Mouse (Mus musculus) spleen, adult 2 months (tissue): ENCODE results near the gene Atf7ip. TPM values are rescaled to one million over a fixed set of nuclear protein-coding genes. Genes with fewer than 3 reads are reported as not detected.

ENCODE experiments used
- DNase-seq, 2 experiments: peaks; one replicate each; pipeline versions ENCODE4 v3.0.0 to v3.0.0-alpha.2; 2012 to 2021; ENCODE audit warnings: low spot score in 2 of 2, low read depth in 1 of 2
- H3K27ac ChIP-seq: fragments of 200-500 bp; 2 replicates; pipeline ENCODE4 v1.5.1; 2012; ENCODE audit warnings: low read length, inconsistent platforms; ENCODE audit not compliant: insufficient read depth
- H3K27me3 ChIP-seq: fragments of 200-500 bp; 2 replicates; pipeline ENCODE4 v1.6.1; 2012; ENCODE audit warnings: mild to moderate bottlenecking, moderate library complexity, low read length, inconsistent platforms; ENCODE audit not compliant: control insufficient read depth, insufficient read depth
- H3K36me3 ChIP-seq: fragments of 200-500 bp; 2 replicates; pipeline ENCODE4 v1.6.1; 2012; ENCODE audit warnings: mild to moderate bottlenecking, low read length, inconsistent platforms; ENCODE audit not compliant: control insufficient read depth, insufficient read depth
- H3K4me1 ChIP-seq: fragments of 200-500 bp; 2 replicates; pipeline ENCODE4 v1.6.1; 2011; ENCODE audit warnings: inconsistent platforms; ENCODE audit not compliant: control insufficient read depth, insufficient read depth, insufficient read length
- H3K4me3 ChIP-seq: fragments of 200-500 bp; 2 replicates; pipeline ENCODE4 v1.5.1; 2011; ENCODE audit warnings: mild to moderate bottlenecking, inconsistent platforms; ENCODE audit not compliant: insufficient read depth, insufficient read length; ENCODE audit errors: extremely low read depth
- CTCF ChIP-seq: fragments of 200-500 bp; IDR thresholded peaks from 2 replicates; pipeline ENCODE4 v1.5.1; 2011; ENCODE audit warnings: mild to moderate bottlenecking, inconsistent platforms; ENCODE audit not compliant: insufficient read depth, insufficient read length, insufficient replicate concordance; ENCODE audit errors: extremely low read depth
- POLR2A ChIP-seq: fragments of 200-500 bp; IDR thresholded peaks from 2 replicates; pipeline ENCODE4 v1.6.1; 2011; ENCODE audit warnings: low read depth, low read length, inconsistent platforms
- WGBS: fragments of 180-500 bp; shearing (Covaris S2); methylation state at CpG from one replicate; pipeline ENCODE4 v1.1.7; 2018; 5-methylcytosine and 5-hydroxymethylcytosine counted together
- polyA plus RNA-seq: library from polyadenylated mRNA; depleted of rRNA; stranded (reverse); fragments of >200 nt; gene quantifications from 2 replicates; pipeline ENCODE4 v1.2.3, GENCODE M21; 2012

Atf7ip gene
- polyA plus RNA-seq, 1 experiment, result 32.5 TPM

DNA sequence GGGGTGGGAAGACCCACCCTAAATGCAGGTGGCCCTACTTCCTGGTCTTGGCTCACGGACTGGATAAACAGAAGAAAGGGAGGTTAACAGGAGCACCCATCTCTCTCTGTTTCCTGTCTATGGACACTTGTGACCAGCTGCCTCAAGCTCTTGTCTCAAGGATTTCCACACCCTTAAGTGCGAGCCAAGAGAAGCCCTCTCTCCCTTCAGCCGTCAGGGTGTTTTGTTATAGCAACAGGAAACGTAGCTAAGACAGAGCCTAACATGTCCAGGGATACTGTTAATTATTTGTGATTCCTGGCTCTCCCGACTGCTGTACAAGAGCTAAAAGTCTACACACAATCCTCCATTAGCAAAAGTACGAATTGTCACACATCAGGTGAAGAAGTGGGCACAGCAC lies 127.8 kb downstream of the Atf7ip start:
- WGBS, result 78% methylated on average over 6 of the region's 6 CpGs
- DNase-seq, result no peak
- Histone ChIP-seq H3K4me1 (no peaks in the 10 kb centered on the region), H3K27ac (no peak overlapping the region), H3K36me3 (no peaks in the 10 kb centered on the region), H3K4me3 (no peak overlapping the region), H3K27me3 (no peaks in the 10 kb centered on the region)
- TF ChIP-seq POLR2A, result no peak
- TF ChIP-seq CTCF, result no peak

DNA sequence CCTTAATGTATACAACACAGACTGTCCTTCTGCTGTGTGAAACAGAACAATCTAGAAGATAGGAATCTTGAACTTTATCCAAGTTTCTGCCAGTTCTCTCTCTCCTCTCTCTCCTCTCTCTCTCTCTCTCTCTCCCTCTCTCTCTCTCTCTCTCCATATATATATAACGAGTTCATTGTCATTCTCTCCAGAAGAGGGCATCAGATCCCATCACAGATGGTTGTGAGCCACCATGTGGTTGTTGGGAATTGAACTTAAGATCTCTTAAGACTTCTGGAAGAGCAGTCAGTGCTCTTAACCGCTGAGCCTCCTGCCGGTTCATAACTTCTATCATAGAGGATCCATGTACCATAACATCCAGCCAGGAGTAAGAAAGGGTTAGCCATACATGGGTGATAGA lies 129.0 kb downstream of the Atf7ip start:
- Histone ChIP-seq H3K27ac (no peak overlapping the region), H3K27me3 (no peaks in the 10 kb centered on the region), H3K4me3 (no peak overlapping the region), H3K4me1 (no peaks in the 10 kb centered on the region), H3K36me3 (no peaks in the 10 kb centered on the region)
- no peak for TF ChIP-seq CTCF
- TF ChIP-seq POLR2A, result no peak
- 55% methylated on average over 3 of the region's 3 CpGs for WGBS
- no peak for DNase-seq

DNA sequence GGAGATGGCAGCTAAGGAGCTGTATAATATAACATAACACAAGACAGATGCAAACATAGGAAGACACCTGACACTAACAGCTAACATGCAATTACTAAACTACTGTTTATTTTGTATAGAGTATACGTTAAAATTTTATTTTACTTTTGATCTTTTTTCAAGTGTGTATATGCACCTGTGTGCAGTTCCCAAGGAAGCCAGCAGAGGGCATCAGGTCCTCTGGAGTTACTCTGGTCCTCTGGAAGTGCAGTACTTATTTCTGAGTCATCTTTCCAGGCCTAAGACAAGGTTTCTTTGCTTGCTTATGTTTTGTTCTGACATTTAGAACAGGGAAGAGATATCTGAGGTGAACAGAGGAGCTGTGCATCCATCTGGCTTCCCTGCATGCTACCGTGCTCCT lies 138.2 kb downstream of the Atf7ip start:
- TF ChIP-seq POLR2A (no peak), CTCF (peak; percentile 22; the same call in 1 of the 2 replicates)
- WGBS, result 93% methylated on average over 2 of the region's 2 CpGs
- Histone ChIP-seq H3K4me1 (no peaks in the 10 kb centered on the region), H3K4me3 (no peak overlapping the region), H3K36me3 (no peaks in the 10 kb centered on the region), H3K27ac (no peak overlapping the region), H3K27me3 (no peaks in the 10 kb centered on the region)
- DNase-seq, result no peak

GRCm38 (mm10) chr6:136645754-136646153 lies 139.8 kb downstream of the Atf7ip start:
- Histone ChIP-seq H3K4me3 (no peak overlapping the region), H3K36me3 (no peaks in the 10 kb centered on the region), H3K27me3 (no peaks in the 10 kb centered on the region), H3K4me1 (no peaks in the 10 kb centered on the region), H3K27ac (no peak overlapping the region)
- no peak for TF ChIP-seq POLR2A
- no peak for TF ChIP-seq CTCF
- DNase-seq, result no peak
- WGBS, result 81% methylated on average over 9 of the region's 9 CpGs

GRCm38 (mm10) chr6:136646207-136646606 lies 140.2 kb downstream of the Atf7ip start:
- H3K4me1 ChIP-seq, result no peaks in the 10 kb centered on the region
- 78% methylated on average over 6 of the region's 6 CpGs for WGBS
- no peak for DNase-seq
- H3K36me3 ChIP-seq, result no peaks in the 10 kb centered on the region
- no peaks in the 10 kb centered on the region for H3K27me3 ChIP-seq
- no peak overlapping the region for H3K4me3 ChIP-seq
- no peak overlapping the region for H3K27ac ChIP-seq
- TF ChIP-seq CTCF (no peak), POLR2A (no peak)

- TF ChIP-seq CTCF, result no peak
- no peak for TF ChIP-seq POLR2A
- Histone ChIP-seq H3K4me3 (no peak overlapping the region), H3K4me1 (peaks cover 1% of the 10 kb centered on the region; the same call in 1 of the 2 replicates), H3K36me3 (no peaks in the 10 kb centered on the region), H3K27ac (no peak overlapping the region), H3K27me3 (no peaks in the 10 kb centered on the region)
- WGBS, result 89% methylated on average over 10 of the region's 10 CpGs
- DNase-seq, result no peak
Measured at GRCm38 (mm10) chr6:136647455-136647861, 141.5 kb downstream of the Atf7ip start.

DNA sequence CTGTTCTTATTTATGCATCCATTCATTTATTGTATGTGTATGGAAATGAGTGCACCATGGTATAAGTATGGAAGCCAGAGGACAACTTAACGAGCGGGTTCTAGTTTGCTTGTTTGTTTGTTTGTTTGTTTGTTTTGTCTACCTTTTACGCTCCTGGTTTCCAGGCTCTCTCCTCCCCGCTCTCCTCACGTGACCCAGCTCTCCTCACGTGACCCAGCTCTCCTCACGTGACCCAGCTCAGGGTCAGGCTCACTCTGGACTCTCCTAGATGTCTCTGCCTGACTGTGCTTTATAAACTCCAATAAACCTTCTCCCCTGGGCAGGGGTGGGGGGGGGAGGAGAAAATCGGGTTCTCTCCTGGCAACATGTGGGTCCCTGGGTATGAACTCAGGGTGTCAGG lies 144.7 kb downstream of the Atf7ip start:
- no peak for DNase-seq
- TF ChIP-seq POLR2A, result no peak
- Histone ChIP-seq H3K4me3 (no peak overlapping the region), H3K4me1 (peaks cover 18% of the 10 kb centered on the region), H3K27ac (no peak overlapping the region), H3K27me3 (no peaks in the 10 kb centered on the region), H3K36me3 (no peaks in the 10 kb centered on the region)
- 91% methylated on average over 8 of the region's 8 CpGs for WGBS

DNA sequence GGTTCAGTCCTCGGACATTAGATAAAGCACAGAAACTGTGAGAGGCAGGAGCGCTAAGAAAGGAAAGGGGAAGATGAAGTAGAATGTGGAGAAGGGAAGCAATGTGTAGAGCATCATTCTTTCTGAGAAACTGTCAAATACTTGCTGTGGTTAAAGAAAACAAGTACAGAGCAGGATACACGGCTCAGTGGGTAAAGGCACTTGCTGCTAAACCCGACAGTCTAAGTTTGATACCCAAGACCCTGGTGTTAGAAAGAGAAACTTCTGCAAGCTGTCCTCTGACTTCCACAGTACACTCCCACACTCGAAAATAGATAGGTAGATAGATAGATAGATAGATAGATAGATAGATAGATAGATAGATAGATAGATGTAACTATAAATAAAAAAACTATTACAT lies 147.4 kb downstream of the Atf7ip start:
- H3K27me3 ChIP-seq, result no peaks in the 10 kb centered on the region

More for the DNA sequence above, 147.4 kb downstream of the Atf7ip start:
- no peak overlapping the region for H3K4me3 ChIP-seq
- H3K4me1 ChIP-seq, result peaks cover 18% of the 10 kb centered on the region
- DNase-seq, result peak; percentile 42 to 52
- peak overlapping the region; percentile 85 for H3K27ac ChIP-seq
- no peaks in the 10 kb centered on the region for H3K36me3 ChIP-seq
- TF ChIP-seq POLR2A (no peak), CTCF (no peak)
- WGBS, result 11% methylated on average over 5 of the region's 5 CpGs
